Mouse (Mus musculus): Measurements from ENCODE around the gene Acvr1. TPM values are rescaled to one million over a fixed set of nuclear protein-coding genes. Genes with fewer than 3 reads are reported as not detected.

Acvr1 gene
- total RNA-seq, 2 experiments from 2014 or later = 10.4 to 18.4 TPM

DNA sequence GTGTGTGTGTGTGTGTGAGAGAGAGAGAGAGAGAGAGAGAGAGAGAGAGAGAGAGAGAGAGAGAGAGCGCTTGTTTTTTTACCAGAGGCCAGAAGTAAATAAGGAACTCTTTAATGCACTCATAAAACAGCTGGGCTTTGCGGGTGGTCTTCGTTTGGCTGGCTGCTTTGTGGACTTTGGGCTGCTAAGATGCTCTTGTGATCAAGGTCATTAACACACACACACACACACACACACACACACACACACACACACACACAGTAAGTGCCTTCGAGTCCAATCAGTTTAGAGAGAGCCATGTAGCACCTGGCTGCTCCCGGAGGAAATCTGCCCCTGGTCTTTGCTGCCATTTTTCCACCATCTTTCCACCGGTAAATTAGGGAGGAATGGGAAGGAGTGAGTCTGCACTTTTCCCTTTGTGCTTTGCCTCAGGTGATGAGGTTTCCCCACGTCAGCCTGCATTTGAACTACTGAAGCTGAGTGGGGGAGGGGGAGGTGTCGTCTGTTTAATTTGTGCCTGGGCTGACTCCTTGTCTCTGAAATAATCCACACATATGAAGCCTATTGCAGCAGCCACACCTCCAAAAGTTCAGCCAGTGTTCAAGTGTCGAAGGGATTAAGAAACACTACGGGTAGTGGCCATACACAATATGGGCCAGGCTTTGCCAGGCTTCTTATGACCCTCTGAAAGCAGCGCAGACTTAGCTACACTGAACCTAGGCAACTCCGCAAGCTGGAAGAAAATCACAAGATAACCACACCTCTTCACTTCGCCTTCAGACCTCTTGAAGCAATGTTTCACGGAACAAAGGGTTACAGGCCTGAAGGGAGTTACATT, 80.3 kb downstream of the Acvr1 start:
- DNase-seq = no peak
- intact Hi-C loops (cut with DNase I; ENCODE audit: low total_unique reads) = loop anchor here (5.0 kb wide), 1 partner anchor 81 kb away; the partner anchor contains the start of genes Acvr1 and Upp2

- DNase-seq = no peak
- intact Hi-C loops (cut with DNase I; ENCODE audit: low total_unique reads) = loop anchor here (5.0 kb wide), 1 partner anchor 82 kb away; the partner anchor contains the start of genes Acvr1 and Upp2
Measured at GRCm38 (mm10) chr2:58485683-58486082, 81.3 kb downstream of the Acvr1 start.

DNA sequence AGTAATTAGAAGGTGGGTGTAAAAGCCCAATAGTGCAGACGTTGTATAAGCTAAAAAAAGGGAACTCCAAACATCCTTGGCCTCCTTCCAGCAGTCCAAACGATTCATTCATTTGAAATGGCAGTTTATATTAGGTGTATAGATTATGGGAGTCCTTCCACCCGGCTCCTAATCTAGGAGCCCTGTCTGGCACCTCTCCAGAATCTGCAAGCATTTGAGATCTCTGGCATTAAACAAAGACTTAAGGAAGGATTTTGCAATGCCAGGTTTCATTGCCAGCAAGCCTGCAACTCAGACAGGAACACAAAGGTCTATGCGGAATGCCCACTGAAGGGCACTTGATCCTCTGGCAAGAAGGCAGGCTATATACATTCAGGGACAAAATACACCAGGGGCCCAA, 81.8 kb downstream of the Acvr1 start:
- DNase-seq = no peak
- intact Hi-C loops (cut with DNase I; ENCODE audit: low total_unique reads) = loop anchor here (5.0 kb wide), 1 partner anchor 82 kb away; the partner anchor contains the start of genes Acvr1 and Upp2

DNA sequence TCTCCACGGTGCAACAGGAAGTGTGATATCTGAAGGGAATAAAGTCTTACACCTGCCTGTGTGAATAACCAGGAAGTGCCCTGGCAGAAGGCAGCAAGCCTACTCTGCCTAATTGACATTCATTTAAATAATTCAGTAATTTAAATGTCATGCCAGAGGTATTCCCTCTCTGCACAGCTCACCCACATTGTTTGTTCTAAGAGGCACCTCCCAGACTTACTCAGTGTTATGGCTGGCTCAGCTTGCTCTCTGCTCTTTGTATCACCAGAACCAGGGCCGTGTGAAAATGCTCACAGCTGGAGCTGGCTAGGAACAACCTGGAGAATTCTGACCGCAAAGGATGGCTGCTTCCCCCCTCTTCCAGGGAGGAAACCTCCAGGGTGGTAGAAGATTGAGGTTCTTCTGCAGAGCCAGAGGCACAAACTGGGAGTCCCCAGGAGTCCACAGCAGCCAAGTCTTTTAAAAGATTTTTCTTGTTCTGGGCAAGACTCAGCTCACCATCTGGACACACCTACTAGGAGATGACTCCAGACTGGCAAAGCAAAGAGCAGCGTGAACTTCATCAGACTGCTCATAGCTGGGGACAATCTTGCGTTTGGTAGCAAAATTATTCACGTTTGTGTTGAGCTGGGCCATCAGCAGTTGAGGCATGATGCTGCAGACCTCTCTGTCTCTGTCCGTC, 82.5 kb downstream of the Acvr1 start:
- no peak for DNase-seq
- intact Hi-C loops (cut with DNase I; ENCODE audit: low total_unique reads) = no loop called here

DNA sequence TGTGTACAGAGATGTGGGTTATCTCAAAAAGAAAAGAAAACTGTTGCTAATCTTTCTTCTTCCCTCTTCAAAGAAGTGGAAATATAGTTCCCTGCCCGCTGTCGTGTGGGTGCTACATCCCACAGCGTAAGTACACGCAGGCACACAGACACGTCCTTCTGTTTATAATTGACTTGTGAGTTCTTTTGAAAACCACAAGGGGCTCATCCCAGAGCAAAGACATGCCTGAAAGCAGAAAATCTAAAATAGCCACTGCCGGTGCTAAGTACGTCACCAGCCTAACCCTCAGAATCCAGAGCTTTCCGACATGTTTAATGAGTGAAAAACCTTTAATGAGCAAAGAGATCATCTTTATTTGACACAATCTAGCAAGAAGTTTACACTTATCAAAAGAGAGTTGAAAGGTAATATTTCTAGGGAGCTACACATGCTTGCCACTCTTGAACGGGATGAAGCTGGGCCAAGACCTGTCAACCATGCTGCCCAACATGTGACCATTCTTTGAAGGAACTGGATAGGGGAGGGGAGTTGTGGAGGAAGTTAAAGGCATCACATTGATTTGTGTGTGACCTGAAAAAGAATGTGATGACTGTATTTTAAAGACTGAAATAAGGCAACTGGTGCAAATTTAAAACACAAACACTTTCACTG, 85.4 kb downstream of the Acvr1 start:
- no peak for DNase-seq
- intact Hi-C loops (cut with DNase I; ENCODE audit: low total_unique reads) = no loop called here

DNA sequence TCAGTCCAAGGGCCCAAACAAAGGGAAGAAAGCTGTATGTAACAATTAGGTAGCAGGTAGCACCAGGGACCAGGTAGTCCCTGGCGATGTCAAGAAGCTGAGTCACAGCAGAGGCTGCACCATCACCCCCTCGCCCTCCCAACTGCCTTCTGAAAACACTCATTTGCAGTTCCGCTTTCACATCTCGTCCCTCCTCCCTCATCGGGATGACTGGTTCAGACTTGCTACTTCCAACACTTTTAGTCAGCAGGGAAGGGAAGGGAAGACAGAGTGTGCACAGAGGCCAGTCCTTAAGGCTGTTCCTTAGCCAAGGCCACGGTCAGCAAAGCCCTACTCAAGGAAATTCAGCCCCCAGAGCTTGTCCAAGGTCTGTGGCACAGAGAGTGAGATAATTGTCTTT, 86.2 kb downstream of the Acvr1 start:
- DNase-seq = no peak
- intact Hi-C loops (cut with DNase I; ENCODE audit: low total_unique reads) = no loop called here

- intact Hi-C loops (cut with DNase I; ENCODE audit: low total_unique reads) = loop anchor here (2.0 kb wide), 1 partner anchor 187 kb away; no protein-coding TSS in a partner anchor
- no peak for DNase-seq
Measured at GRCm38 (mm10) chr2:58479536-58479935, 87.4 kb downstream of the Acvr1 start.

DNA sequence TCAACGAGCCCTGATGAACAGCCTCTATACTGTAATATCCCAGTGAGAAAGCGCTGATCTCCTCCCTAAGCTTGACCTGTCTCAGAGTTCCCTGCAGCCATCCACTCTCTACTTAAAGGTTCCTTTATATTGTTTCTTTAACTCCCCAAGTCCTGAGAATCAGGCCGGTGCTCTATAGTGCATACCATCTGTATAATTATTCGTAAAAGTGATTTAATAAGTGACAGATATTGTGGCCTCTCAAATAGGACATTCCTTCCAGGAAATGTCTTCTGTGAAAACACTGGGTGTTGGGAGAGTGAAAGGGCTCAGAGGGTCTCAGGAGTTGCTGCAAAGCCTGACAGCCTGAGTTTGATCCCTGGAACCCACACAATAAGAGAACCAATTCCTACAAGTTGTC, 88.8 kb downstream of the Acvr1 start:
- DNase-seq = no peak
- intact Hi-C loops (cut with DNase I; ENCODE audit: low total_unique reads) = loop anchor here (2.0 kb wide), 1 partner anchor 189 kb away; no protein-coding TSS in a partner anchor

GRCm38 (mm10) chr2:58476956-58477715, 89.8 kb downstream of the Acvr1 start:
- intact Hi-C loops (cut with DNase I; ENCODE audit: low total_unique reads) = no loop called here
- peak; percentile 80 for DNase-seq

DNA sequence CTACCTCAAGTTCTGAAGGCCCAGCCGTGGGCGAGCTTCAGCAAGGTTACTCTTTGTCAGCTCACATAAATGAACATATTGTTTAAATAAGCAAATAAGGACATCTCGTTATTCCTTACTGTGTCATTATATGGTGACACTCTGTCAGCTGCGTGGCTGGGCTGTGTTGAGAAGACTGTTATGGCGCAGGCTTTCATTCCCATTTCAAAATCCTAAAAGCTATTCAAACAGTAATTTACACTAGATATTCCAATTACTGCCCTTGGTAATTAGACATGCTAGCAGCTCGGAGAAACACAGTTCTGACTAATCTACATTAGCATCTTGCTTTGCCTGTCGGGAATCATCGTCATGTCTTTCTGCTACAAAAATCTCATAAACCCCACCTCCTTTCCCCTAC, 91.4 kb downstream of the Acvr1 start:
- intact Hi-C loops (cut with DNase I; ENCODE audit: low total_unique reads) = no loop called here
- DNase-seq = no peak

GRCm38 (mm10) chr2:58470290-58470689, 96.7 kb downstream of the Acvr1 start:
- intact Hi-C loops (cut with DNase I; ENCODE audit: low total_unique reads) = no loop called here
- no peak for DNase-seq

- intact Hi-C loops (cut with DNase I; ENCODE audit: low total_unique reads) = no loop called here
- no peak for DNase-seq
Measured at GRCm38 (mm10) chr2:58469816-58470215, 97.1 kb downstream of the Acvr1 start, which contains the start of gene Gm17409. Gm17409 (plus strand) TSS chr2:58470116.

GRCm38 (mm10) chr2:58458820-58459371, 108.1 kb downstream of the Acvr1 start:
- intact Hi-C loops (cut with DNase I; ENCODE audit: low total_unique reads) = loop anchor here (5.0 kb wide), 1 partner anchor 208 kb away; no protein-coding TSS in a partner anchor
- DNase-seq = no peak

- DNase-seq = no peak
- intact Hi-C loops (cut with DNase I; ENCODE audit: low total_unique reads) = loop anchor here (5.0 kb wide), 1 partner anchor 210 kb away; no protein-coding TSS in a partner anchor
Measured at GRCm38 (mm10) chr2:58457488-58457865, 109.5 kb downstream of the Acvr1 start.

- intact Hi-C loops (cut with DNase I; ENCODE audit: low total_unique reads) = loop anchor here (5.0 kb wide), 1 partner anchor 210 kb away; no protein-coding TSS in a partner anchor
- no peak for DNase-seq
Measured at GRCm38 (mm10) chr2:58456843-58457487, 110.0 kb downstream of the Acvr1 start.

DNA sequence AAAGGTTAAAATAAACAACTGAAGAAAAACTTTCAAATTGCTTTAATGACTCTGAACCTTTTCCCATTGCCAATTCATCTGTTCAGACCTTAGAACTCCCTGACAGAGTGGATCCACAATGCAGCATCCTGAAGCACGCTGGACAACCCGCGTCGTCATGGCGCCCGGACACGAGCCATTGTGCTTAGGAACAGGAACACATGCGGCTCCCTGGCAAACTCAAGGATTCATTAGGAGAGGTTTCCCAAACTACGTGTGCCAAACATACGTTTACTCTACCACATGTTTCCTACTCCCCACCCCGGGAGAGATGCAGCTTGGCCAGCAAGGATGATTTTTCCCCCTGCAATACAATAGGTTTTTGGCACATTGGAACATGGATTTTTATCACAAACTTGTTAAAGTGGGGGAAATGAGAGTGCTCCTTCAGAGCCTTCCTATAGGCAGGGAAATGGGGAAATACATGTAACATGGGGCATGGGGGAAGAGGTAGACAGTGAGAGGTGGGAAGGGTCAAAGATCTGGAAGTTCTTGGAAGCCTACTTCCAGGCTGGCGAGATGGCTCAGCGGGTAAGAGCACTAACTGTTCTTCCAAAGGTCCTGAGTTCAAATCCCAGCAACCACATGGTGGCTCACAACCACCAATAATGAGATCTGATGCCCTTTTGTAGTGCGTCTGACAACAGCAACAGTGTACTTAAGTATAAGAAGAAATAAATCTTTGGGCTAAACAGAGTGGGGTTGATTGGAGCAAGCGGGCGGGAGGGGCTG, 112.7 kb downstream of the Acvr1 start:
- intact Hi-C loops (cut with DNase I; ENCODE audit: low total_unique reads) = no loop called here
- no peak for DNase-seq

GRCm38 (mm10) chr2:58447001-58447400, 120.0 kb downstream of the Acvr1 start:
- no peak for DNase-seq
- intact Hi-C loops (cut with DNase I; ENCODE audit: low total_unique reads) = no loop called here

DNA sequence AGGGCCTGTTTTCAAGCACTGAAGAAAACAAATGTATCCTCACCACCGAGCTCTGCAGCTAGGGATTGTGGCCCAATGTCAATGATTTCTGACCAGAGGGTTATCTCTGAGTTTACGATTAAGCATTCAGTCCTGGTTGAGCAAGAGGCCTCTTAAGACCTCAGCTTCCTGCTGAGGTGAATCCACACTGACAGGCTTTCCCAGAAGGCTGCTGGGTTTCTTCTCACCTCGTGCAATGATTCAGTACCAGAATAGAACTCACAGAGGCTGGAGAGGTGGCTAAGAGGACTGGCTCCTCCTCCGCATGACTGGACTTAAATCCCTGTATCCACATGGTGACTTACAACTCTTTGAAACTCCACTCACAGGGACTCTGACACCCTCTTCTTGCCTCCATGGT, 123.8 kb downstream of the Acvr1 start:
- DNase-seq = no peak
- intact Hi-C loops (cut with DNase I; ENCODE audit: low total_unique reads) = no loop called here

Measured in gastrocnemius, postnatal 14 days (tissue).